Mouse (Mus musculus) CD4-positive, CD25-positive, alpha-beta regulatory T cell, adult 2 months (primary cell): ENCODE measurements around the gene Mchr1.
A peak's percentile ranks its signal among the peaks of the same experiment; 100 is the strongest.
"Not testable (repeated sequence)": the region's sequence is repeated elsewhere in the genome, so short reads cannot be mapped to it uniquely, and the experiment has no call there.

Experiments used
- DNase-seq: peaks from one replicate; pipeline ENCODE4 v3.0.0-alpha.2; 2012; ENCODE audit warnings: low read depth, low spot score

Gene Mchr1

GRCm38 (mm10) chr15:81235086-81235920 lies at the start of gene Mchr1:
Gene Mchr1 (plus strand): TSS chr15:81235499.
- no peak for DNase-seq

- no peak for DNase-seq
Observed at GRCm38 (mm10) chr15:81189061-81189460, 46.2 kb upstream of the Mchr1 start.

GRCm38 (mm10) chr15:81190011-81190629 lies 45.2 kb upstream of the Mchr1 start:
- peak; percentile 52 for DNase-seq

- peak; percentile 99 for DNase-seq
Observed at GRCm38 (mm10) chr15:81190630-81191178, 44.6 kb upstream of the Mchr1 start, which contains the start of gene Mrtfa. Gene Mrtfa (minus strand): TSS chr15:81190757.

GRCm38 (mm10) chr15:81191303-81191702 lies 44.0 kb upstream of the Mchr1 start:
- no peak for DNase-seq

GRCm38 (mm10) chr15:81192316-81192715 lies 43.0 kb upstream of the Mchr1 start:
- no peak for DNase-seq

- DNase-seq, result no peak
Observed at GRCm38 (mm10) chr15:81192858-81193257, 42.4 kb upstream of the Mchr1 start.

- DNase-seq, result no peak
Observed at GRCm38 (mm10) chr15:81194791-81195190, 40.5 kb upstream of the Mchr1 start.

GRCm38 (mm10) chr15:81195447-81195846 lies 39.9 kb upstream of the Mchr1 start:
- DNase-seq, result no peak

GRCm38 (mm10) chr15:81197197-81197596 lies 38.1 kb upstream of the Mchr1 start:
- DNase-seq, result no peak

GRCm38 (mm10) chr15:81198447-81198846 lies 36.9 kb upstream of the Mchr1 start:
- peak; percentile 52 for DNase-seq

- peak; percentile 89 for DNase-seq
Observed at GRCm38 (mm10) chr15:81199372-81199959, 35.8 kb upstream of the Mchr1 start.

- no peak for DNase-seq
Observed at GRCm38 (mm10) chr15:81202462-81202861, 32.8 kb upstream of the Mchr1 start.

- peak; percentile 62 for DNase-seq
Observed at GRCm38 (mm10) chr15:81210496-81210895, 24.8 kb upstream of the Mchr1 start.

GRCm38 (mm10) chr15:81212976-81213375 lies 22.3 kb upstream of the Mchr1 start:
- no peak for DNase-seq

GRCm38 (mm10) chr15:81216906-81217653 lies 18.2 kb upstream of the Mchr1 start:
- no peak for DNase-seq

GRCm38 (mm10) chr15:81219054-81219453 lies 16.2 kb upstream of the Mchr1 start:
- DNase-seq, result no peak

GRCm38 (mm10) chr15:81220051-81220450 lies 15.2 kb upstream of the Mchr1 start:
- not testable (repeated sequence) for DNase-seq

- no peak for DNase-seq
Observed at GRCm38 (mm10) chr15:81221446-81221845, 13.9 kb upstream of the Mchr1 start.

GRCm38 (mm10) chr15:81225016-81225415 lies 10.3 kb upstream of the Mchr1 start:
- no peak for DNase-seq

GRCm38 (mm10) chr15:81225732-81226131 lies 9.6 kb upstream of the Mchr1 start:
- DNase-seq, result no peak
